Mouse (Mus musculus): ENCODE data around the gene Catsperz.

Catsperz gene

GRCm38 (mm10) chr19:6947742-6948141 is 22.6 kb upstream of the Catsperz start:
- no peak for DNase-seq (ENCODE audit: low read depth, low spot score)

DNA sequence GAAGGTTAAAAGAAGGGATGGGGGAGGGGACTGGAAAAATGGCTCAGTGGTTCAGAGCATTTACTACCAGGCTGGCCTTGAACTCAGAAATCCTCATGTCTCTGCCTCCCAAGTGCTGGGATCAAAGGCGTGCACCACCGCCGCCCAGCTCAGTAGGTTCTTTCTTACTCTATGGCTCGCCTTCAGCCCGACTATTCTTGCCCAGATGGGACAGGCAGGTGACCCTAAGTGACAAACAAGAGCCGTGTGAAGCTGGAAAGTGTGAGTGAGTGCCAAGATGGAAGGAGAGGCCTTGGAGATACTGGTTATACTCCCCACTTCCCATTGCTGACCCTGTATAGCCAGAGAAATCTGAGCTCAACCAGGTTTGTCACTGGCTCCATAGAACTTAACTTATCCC is 18.5 kb upstream of the Catsperz start:
- DNase-seq (ENCODE audit: low read depth, low spot score): no peak

DNA sequence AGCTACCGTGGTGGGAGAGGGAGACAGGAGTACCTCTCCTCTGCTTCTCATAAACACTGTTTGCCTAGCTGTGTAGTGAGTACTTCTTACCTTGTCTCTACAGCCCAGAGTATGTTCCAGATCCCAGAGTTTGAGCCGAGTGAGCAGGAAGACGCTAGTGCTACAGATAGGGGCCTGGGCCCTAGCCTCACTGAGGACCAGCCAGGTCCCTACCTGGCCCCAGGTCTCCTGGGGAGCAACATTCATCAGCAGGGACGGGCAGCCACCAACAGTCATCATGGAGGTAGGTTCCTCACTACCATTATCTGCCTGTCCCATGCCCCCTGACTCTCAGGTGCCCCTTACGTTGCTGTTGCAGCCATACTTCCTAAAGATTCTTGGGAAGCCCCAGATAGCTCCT is 17.6 kb upstream of the Catsperz start:
- DNase-seq (ENCODE audit: low read depth, low spot score): no peak

DNA sequence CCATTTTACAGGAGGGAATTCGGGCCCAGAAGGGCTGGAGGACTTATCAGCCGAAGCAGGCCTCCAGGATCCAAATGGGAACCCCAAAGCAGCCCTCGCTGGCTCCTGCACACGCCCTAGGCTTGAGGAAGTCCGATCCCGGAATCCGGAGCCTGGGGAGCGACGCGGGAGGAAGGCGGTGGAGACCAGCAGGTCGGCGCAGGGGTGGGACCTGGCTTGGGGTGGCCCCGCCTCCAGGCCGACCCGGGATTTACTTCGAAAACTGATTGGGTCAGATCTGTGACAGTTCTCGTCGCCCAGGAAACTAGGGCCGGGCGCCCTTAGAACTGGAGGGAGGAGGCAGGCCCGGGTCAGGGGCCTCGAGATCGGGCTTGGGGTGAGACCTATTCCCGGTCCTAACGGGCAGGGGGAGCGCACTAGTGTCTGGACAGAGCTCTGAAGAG is 17.1 kb upstream of the Catsperz start, which contains the start of gene Gpr137:
Gene Gpr137 (minus strand): TSS at position 232 of the 443 bp plus-strand sequence.
- peak; percentile 76 for DNase-seq (ENCODE audit: low read depth, low spot score)

DNA sequence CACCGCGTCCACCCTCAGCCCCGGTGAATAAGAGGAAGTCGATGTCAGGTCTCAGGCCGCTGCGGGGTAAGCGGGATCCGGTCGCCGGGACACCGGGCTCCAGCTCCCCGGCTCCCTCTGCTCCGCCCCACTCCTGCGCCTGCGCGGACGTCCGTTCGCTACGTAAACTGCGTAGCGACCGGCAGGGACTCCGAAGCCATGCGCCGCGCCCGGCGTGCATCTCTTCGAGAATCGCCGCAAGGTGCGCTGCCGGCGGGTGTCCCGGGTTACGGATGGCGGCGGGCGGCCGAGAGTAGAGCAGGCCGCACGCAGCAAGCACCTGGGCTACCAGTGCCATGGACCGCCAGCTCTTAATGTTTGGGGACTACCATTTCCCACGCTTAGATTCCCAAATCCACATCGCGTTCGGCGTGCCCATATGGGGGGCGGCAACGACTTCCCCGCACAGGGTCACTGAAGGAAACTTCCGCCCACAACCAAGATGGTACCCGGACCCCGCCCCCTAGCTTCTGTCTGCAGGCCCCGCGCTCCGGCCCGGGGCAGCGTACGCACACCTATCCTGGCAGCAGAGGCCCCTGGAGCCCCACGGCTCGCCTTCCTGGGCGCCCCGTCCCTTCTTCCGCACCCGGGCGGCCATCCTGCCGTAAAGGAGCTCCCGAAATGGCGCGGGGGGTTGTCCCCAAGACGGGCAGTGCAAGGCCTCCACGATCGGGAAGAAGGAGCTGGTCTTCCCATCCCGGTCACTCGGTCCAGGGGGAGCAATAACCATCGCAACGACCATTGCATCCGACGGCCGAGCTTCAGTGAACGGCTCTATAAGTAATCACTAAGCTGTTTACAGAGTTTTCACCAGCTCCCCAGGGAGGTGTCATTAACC is 16.4 kb upstream of the Catsperz start, which contains the start of gene Bad:
Gene Bad (plus strand): TSS at position 490 of the 877 bp plus-strand sequence.
- peak; percentile 94 for DNase-seq (ENCODE audit: low read depth, low spot score)

DNA sequence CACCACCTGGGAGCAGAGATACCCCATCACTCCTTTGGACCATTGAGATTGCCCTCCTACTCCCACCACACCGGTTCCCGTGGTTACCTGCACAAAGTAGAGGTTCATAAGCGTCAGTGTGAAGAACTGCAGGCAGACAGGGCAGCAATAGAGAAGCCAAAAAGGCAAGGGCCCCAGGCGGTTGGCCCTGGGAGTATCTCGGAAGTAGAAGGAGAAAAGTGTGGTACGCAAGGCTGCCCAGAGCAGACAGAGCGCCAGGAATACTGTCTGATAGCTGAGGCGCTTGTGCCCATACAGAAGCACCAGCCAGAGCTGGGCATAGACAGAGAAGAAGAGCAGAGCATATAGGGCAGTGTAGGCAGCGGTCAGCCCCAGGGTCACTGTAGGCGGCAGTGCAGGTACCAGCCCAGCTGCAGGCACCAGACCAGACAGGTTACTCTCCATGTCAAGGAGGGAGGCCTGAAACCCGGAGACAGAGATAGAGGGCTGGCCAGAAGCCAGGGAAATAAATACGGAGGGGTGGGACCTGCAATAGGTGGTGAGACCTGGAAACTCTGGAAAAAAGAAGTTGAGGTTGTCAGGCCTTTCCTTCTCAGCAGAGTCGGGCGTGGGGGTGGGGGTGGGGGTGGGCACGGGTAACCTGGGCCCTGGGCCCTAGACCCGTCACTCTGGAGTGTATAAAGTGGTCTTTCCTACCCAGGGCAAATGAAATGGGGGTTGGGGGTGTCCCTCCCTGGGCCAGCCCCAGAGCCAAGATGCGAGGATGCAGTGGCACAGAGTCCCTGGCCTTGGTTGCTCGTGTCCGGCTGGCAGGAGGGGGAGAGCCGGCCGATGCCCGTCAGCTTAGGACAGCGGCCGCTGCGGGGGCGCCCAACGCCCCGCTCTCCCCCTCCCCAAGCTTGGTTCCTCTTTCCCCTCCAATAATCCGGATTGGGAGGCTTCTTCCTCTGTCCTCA is 15.5 kb upstream of the Catsperz start:
- DNase-seq (ENCODE audit: low read depth, low spot score): no peak

DNA sequence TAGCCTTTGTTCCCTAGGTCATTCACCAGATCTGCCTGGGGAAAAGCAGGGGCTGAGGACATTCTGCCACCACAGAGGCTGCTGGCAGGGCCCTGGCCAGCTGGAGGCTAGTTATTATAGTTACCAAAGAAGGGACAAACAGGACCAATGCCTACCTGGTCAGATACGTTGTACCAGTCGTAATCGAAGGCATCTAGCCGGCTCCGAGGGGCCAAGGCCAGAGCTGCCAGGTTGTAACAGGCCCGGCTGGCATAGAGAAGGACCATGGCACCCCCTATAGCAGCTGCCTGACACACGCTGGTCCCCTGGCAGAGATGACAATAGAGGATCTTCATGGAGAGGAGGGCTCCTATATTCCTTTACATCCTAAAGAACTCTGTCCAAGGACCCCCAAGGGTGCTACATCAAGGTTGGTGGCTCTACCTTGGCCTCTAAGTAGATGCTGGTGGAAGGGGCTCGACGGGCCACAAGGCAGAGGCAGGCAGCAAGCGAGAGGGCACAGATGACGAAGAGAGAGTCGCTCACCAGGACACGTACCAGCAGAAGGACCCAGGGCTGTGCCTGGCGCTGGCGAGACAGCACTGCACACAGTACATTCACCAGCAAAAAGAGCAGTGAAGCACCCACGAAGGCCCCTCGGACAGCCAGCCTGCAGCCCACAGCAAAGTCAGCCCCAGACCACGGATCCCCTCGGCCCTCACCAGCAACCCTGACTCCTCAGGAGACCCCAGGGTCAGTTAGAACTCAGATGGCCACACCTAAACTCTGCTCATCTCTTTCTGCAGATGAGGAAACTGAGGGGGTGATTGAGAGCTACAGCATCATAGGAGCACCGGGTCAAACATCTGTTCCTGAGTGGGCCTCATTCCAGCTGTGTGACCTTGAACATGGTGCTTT is 14.2 kb upstream of the Catsperz start:
- no peak for DNase-seq (ENCODE audit: low read depth, low spot score)

GRCm38 (mm10) chr19:6937541-6938465 is 12.6 kb upstream of the Catsperz start:
- no peak for DNase-seq (ENCODE audit: low read depth, low spot score)

DNA sequence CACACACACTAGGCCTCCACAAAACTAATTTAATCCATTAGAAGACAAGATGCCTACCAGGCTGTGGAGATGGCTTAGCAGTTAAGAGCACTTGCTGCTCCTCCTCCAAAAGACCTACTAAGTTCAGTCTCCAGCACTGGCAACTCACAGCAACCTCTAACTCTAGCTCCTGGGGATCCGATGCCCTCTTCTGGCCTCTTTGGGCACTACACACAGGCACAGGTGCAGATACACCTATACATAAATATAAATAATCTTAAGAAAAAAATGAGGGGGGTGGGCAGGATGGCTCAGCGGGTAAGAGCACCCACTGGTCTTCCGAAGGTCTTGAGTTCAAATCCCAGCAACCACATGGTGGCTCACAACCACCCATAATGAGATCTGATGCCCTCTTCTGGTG is 11.1 kb upstream of the Catsperz start:
- DNase-seq (ENCODE audit: low read depth, low spot score): no peak

- no peak for DNase-seq (ENCODE audit: low read depth, low spot score)
These were observed 9.2 kb upstream of the Catsperz start, which contains the start of gene Kcnk4 for GRCm38 (mm10) chr19:6934195-6934977. Kcnk4 (minus strand) TSS chr19:6934515.

DNA sequence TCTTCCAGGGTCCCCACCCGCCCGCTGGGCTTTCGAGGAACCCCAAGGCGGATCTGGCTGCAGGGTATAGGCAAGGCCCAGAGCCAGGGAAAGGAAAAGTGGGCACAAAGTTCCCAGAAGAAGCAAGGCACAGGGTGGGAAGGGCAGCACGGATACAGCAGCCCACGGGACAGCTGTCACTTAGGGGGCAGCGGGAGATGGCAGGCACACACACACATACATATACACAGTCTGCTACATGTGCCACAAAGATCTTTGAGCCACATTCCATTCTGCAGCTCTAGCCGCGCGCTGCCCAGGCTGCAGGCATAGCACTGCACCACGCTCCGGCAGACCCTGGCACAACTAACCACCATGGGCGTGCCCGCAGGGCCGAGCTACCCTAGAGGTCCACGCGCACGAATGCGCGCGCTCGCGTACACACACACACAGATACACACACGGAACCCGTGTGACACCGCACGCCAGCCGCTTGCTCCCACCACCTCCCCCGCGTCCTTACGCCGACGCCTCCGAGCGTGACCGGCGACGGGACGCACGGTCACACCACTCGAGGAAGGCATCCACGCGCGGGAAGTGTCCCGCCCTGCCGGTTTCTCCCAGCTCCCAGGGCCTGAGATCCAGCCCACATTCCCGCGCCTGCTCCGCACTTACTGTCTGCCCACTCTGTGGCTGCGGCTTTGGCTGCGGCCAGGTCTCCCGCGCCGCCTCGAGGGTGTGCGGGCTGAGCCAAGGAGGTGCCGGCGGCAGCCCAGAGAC is 8.4 kb upstream of the Catsperz start:
- DNase-seq (ENCODE audit: low read depth, low spot score): no peak

DNA sequence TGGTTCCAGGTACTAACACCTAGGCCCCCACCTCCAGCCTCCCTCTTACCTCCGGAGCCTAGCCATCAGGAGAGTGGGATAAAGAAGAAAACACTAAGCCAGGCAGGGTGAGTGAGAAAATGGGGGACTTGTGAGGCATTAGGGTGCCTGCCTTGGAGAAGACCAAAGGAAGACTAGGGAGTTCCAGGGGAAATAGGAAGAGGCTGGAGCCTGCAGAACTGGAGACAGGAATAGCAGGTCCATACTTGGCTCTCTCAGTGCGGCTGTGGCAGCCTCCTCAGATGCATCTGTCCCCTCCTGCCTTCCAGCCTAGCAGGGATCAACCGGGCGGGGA is 7.9 kb upstream of the Catsperz start:
- no peak for DNase-seq (ENCODE audit: low read depth, low spot score)

DNA sequence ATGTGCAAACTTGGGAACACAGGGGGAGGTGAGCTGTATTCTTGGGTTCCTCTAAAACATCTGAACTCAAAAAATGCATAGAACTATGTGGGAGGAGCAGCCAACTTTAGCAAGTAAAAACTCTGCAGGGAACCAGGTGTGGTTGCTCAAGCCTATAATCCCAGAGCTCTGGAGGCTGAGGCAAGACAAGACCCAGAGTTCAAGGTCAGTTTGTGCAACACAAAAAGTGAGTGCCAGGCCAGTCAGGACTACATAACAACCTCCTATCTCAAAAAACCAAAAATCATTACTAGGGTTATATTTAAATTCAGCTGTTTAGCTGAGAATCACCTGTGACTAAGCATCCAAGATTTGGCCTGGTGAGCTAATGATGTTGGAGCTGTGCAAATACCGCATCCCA is 6.8 kb upstream of the Catsperz start:
- no peak for DNase-seq (ENCODE audit: low read depth, low spot score)

DNA sequence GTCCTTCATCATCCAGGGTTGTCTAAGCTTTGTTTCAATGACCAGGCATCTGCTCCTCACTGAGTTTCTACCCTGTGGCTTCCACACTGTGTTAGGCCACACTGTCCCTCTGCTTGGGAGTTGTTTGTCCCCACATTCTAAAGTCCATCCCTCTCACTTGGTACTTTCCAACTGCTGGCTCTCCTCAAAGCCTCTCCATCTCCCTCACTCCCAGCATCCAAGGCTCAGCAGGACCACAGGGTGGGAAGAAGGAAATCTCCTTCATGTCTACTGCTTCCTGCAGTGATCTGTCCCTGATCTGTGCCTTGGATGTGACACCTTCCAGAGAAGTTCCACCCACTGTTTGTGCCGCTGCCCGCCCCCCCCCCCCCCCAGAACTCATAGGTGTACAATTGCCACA is 5.8 kb upstream of the Catsperz start:
- DNase-seq (ENCODE audit: low read depth, low spot score): no peak

DNA sequence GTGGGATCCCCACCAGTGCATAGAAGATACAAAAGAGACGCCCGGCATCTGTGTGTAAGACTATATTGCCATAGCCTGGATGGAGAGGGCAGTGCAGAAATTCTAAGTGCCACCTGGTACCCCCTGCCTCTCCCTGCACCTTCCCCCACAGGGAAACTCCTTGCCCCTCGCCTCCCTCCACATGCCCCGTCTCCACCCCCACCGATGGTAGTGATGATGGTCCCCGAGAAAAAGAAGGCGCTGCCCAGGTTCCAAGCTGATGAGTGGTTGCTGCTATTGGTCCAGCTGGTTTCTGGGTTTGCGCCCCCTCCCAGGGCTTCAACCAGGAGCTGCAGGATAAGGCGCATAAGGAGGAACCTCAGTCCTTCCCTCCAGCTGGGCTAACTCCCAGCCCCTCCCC is 2.9 kb upstream of the Catsperz start:
- no peak for DNase-seq (ENCODE audit: low read depth, low spot score)

- DNase-seq (ENCODE audit: low read depth, low spot score): no peak
These were observed 1.5 kb upstream of the Catsperz start for GRCm38 (mm10) chr19:6926559-6927255.

DNA sequence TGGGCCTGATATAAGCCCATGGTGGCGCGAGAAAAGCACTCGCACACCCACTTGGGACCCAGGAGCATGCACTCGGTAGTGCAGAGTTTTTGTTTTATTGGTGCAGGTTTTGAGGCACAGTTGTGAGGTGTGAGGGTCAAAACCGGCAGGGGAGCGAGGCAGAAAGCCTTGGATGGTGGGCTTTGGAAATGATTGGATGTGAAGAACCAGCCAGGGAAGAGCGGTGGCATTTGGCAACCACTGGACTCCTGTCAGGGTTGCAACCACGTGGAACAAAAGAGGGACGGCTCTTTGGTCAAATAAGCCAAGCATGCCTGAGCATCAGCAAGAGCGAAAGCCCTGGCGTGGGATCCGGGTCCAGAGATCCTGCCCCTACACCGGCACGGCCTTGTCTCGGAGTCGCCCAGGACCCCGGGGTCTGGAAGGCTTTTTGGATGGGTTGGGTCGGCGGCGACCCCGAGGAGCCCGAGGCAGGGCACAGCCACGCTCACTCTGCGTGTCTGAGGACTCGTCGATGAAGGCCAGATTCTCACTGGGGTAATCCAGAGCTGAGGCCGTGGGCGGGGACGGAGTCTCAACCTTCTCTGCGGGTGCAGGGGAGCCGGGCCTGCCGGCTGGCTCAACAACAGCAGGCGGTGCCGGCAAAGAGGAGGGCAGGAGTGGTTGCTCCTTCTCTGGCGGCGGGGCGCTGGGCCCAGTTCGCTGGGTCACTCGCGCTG is 590 bp upstream of the Catsperz start:
- no peak for DNase-seq (ENCODE audit: low read depth, low spot score)
